Mouse (Mus musculus) heart, postnatal 0 days (tissue): ENCODE measurements around the gene Gm8439. TPM values are rescaled to one million over a fixed set of nuclear protein-coding genes. Genes with fewer than 3 reads are reported as not detected.
A peak's percentile ranks its signal among the peaks of the same experiment; 100 is the strongest.

Source experiments
- ATAC-seq: fragments of 200-750 bp; cut with Nextera tagmentation; 2 replicates; pipeline ENCODE4 v1.8.0; 2017; ENCODE audit warnings: low read depth, moderate number of reproducible peaks, moderate library complexity; ENCODE audit not compliant: insufficient read depth
- DNase-seq: peaks from one replicate; pipeline ENCODE4 v3.0.0-alpha.2; 2016; ENCODE audit warnings: low spot score
- H3K27ac ChIP-seq: fragments of 300-500 bp; sonication (generic); 2 replicates; pipeline ENCODE4 v1.5.1; 2014; ENCODE audit warnings: low read depth, mild to moderate bottlenecking
- H3K27me3 ChIP-seq: fragments of 300-500 bp; sonication (generic); 2 replicates; pipeline ENCODE4 v1.6.1; 2014; ENCODE audit warnings: low read length, mixed read lengths; ENCODE audit not compliant: control insufficient read depth, insufficient read depth
- H3K36me3 ChIP-seq: fragments of 300-500 bp; sonication (generic); replicated peaks from 2 replicates; pipeline ENCODE4 v1.6.1; 2014; ENCODE audit warnings: low read length, mixed read lengths; ENCODE audit not compliant: control insufficient read depth, insufficient read depth
- H3K4me1 ChIP-seq: fragments of 300-500 bp; sonication (generic); 2 replicates; pipeline ENCODE4 v1.6.1; 2014; ENCODE audit warnings: antibody characterized with exemption; ENCODE audit not compliant: control insufficient read depth, insufficient read depth
- H3K4me2 ChIP-seq: fragments of 300-500 bp; sonication (generic); 2 replicates; pipeline ENCODE4 v1.6.1; 2014; ENCODE audit warnings: low read depth, mild to moderate bottlenecking, low read length, moderate library complexity
- H3K4me3 ChIP-seq: fragments of 300-500 bp; sonication (generic); 2 replicates; pipeline ENCODE4 v1.5.1; 2014; ENCODE audit warnings: low read depth, low read length
- H3K9ac ChIP-seq: fragments of 300-500 bp; sonication (generic); replicated peaks from 2 replicates; pipeline ENCODE4 v1.6.1; 2014; ENCODE audit warnings: low read depth, low read length, mixed read lengths
- H3K9me3 ChIP-seq: fragments of 300-500 bp; sonication (generic); replicated peaks from 2 replicates; pipeline ENCODE4 v1.6.1; 2016; ENCODE audit warnings: low read length; ENCODE audit not compliant: control insufficient read depth
- CTCF ChIP-seq: IDR thresholded peaks from 2 replicates; pipeline ENCODE4 v1.5.1; 2016; ENCODE audit warnings: antibody characterized with exemption, control low read depth, low read depth
- EP300 ChIP-seq: IDR thresholded peaks from 2 replicates; pipeline ENCODE4 v1.6.1; 2016; ENCODE audit warnings: antibody characterized with exemption, low read depth
- WGBS: fragments of 180-500 bp; shearing (Covaris S2); extraction: QIAGEN DNeasy Blood & Tissue Kit; methylation state at CpG from one replicate; pipeline ENCODE4 v1.1.7; 2014; 5-methylcytosine and 5-hydroxymethylcytosine counted together
- polyA plus RNA-seq: library from polyadenylated mRNA; unstranded; fragments of >200 nt; fragmentation: Nextera tagmentation; extraction: Ambion mirVana; gene quantifications from 2 replicates; pipeline ENCODE4 v1.2.1, GENCODE M21; 2015
- total RNA-seq: library from RNA; depleted of rRNA; stranded (reverse); fragments of >200 nt; gene quantifications from 2 replicates; pipeline ENCODE4 v1.2.3, GENCODE M21; 2014; ENCODE audit warnings: low replicate concordance; rRNA removed

Gm8439 gene
- total and polyA plus RNA-seq, 2 experiments from 2014 or later, result 0.53 TPM; not detected in 1

GRCm38 (mm10) chr4:120649369-120650207 is 61.0 kb downstream of the Gm8439 start:
- H3K27me3 ChIP-seq, result peaks cover 25% of the 10 kb centered on the region
- H3K4me3 ChIP-seq, result peak overlapping the region; percentile 44
- no peaks in the 10 kb centered on the region for H3K4me1 ChIP-seq
- H3K9me3 ChIP-seq, result no peaks in the 10 kb centered on the region
- H3K27ac ChIP-seq, result no peak overlapping the region
- no peak overlapping the region for H3K9ac ChIP-seq
- TF ChIP-seq CTCF, result no peak
- no peak for TF ChIP-seq EP300
- no peak for DNase-seq
- WGBS, result 6% methylated on average over 48 of the region's 55 CpGs
- ATAC-seq, result peak; percentile 63
- peak overlapping the region; percentile 69 for H3K4me2 ChIP-seq
- no peaks in the 10 kb centered on the region for H3K36me3 ChIP-seq

GRCm38 (mm10) chr4:120650208-120650592 is 61.7 kb downstream of the Gm8439 start:
- no peak for TF ChIP-seq EP300
- no peak for TF ChIP-seq CTCF
- Histone ChIP-seq H3K9me3 (no peaks in the 10 kb centered on the region), H3K4me3 (peak overlapping the region; percentile 44), H3K27me3 (peaks cover 25% of the 10 kb centered on the region), H3K9ac (no peak overlapping the region), H3K36me3 (no peaks in the 10 kb centered on the region), H3K4me2 (peak overlapping the region; percentile 69), H3K27ac (no peak overlapping the region), H3K4me1 (no peaks in the 10 kb centered on the region)
- DNase-seq (no peak), ATAC-seq (no peak)
- 30% methylated on average over 7 of the region's 7 CpGs for WGBS

GRCm38 (mm10) chr4:120655898-120656297 is 67.4 kb downstream of the Gm8439 start:
- H3K9me3 ChIP-seq, result no peaks in the 10 kb centered on the region
- no peaks in the 10 kb centered on the region for H3K4me1 ChIP-seq
- WGBS, result 75% methylated on average over 8 of the region's 8 CpGs
- no peaks in the 10 kb centered on the region for H3K36me3 ChIP-seq
- no peak overlapping the region for H3K4me3 ChIP-seq
- no peak for DNase-seq
- H3K27ac ChIP-seq, result no peak overlapping the region
- peaks cover 9% of the 10 kb centered on the region; the same call in 1 of the 2 replicates for H3K27me3 ChIP-seq
- no peak for TF ChIP-seq EP300
- TF ChIP-seq CTCF, result no peak
- ATAC-seq, result no peak
- H3K4me2 ChIP-seq, result no peak overlapping the region
- no peak overlapping the region for H3K9ac ChIP-seq

Other genes with a start within 250 kb of the Gm8439 start
- gene Scmh1, start 183.5 kb upstream of the Gm8439 start, total RNA-seq, result 26.8 and 28.3 TPM in 2 replicates
- gene Scmh1, start 183.5 kb upstream of the Gm8439 start, polyA plus RNA-seq, result 49.8 and 51.5 TPM in 2 replicates
- 0.15 TPM in 1 of 2 replicates, not detected in the other for gene Slfnl1, start 56.5 kb upstream of the Gm8439 start, total RNA-seq
- gene Slfnl1, start 56.5 kb upstream of the Gm8439 start, polyA plus RNA-seq, result 0.07 TPM in 1 of 2 replicates, not detected in the other
- gene Ctps, start 18.5 kb upstream of the Gm8439 start, total RNA-seq, result 61.2 and 79.7 TPM in 2 replicates
- 57.8 and 66.6 TPM in 2 replicates for gene Ctps, start 18.5 kb upstream of the Gm8439 start, polyA plus RNA-seq
- 106 and 123 TPM in 2 replicates for gene Cited4, start 77.8 kb downstream of the Gm8439 start, total RNA-seq
- 51.0 and 74.0 TPM in 2 replicates for gene Cited4, start 77.8 kb downstream of the Gm8439 start, polyA plus RNA-seq
- gene Kcnq4, start 159.9 kb downstream of the Gm8439 start, total RNA-seq, result 0.85 and 2.9 TPM in 2 replicates
- 0.57 and 0.78 TPM in 2 replicates for gene Kcnq4, start 159.9 kb downstream of the Gm8439 start, polyA plus RNA-seq
- 165 and 174 TPM in 2 replicates for gene Nfyc, start 242.8 kb downstream of the Gm8439 start, total RNA-seq
- 84.4 and 91.1 TPM in 2 replicates for gene Nfyc, start 242.8 kb downstream of the Gm8439 start, polyA plus RNA-seq